Comparison of ENCODE assay signal across 8 mouse cellular contexts in the genomic region with DNA sequence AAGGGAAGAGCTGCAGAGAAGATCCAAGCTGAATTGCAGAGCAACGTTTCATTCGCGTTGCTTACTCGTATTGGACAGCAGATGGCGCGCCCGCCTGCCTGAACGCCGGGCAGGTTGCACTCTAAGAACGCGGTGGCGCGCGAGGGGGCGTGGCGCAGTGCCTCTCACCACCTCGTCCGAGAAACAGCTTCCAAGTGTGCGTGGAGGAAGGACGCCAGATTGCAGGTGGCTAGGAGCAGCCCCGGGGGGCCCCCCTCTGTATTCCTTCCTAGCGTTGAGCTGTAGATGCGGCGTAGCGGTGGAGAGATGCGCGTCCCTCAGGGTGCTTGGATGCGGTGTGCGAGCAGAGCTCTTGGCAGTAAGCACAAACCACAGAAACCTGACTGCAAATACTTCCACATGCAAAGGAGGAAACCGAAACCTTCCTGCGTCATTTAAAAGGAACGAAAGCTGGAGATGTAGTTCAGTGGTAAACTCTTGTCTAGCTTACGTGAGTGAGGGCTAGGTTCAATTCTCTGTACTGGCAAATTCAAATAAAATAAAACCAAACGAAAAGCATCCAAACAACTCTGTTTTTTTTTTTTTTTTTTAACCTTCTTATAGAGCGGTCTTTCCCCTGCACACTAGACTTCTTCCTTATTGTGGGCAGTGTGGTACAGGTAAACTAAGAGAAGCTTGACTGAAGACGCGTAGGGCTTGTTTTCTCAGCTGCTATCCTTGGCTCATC. TPM values are rescaled to one million over a fixed set of nuclear protein-coding genes. Genes with fewer than 3 reads are reported as not detected.
A peak's percentile ranks its signal among the peaks of the same experiment; 100 is the strongest.
DNase-seq lines count a peak whose midpoint lies in the region; ATAC-seq and TF ChIP-seq lines count a peak whose summit lies in the region.

No protein-coding gene starts in this region.

- no peaks in the 10 kb centered on the region for H3K9me3 ChIP-seq in forebrain, embryonic 13.5 days (replicated peaks)
- H3K9me3 ChIP-seq in liver, embryonic 16.5 days (replicated peaks; ENCODE audit: control insufficient read depth, low read length), result no peaks in the 10 kb centered on the region
- no peaks in the 10 kb centered on the region for H3K9me3 ChIP-seq in neural tube, embryonic 13.5 days

- DNase-seq in ES-CJ7 (ENCODE audit: low read depth, low spot score), result peak; percentile 89
- peak; percentile 81 to 85 for DNase-seq in heart, postnatal 10 days
- peak; percentile 47 for DNase-seq in large intestine, adult 2 months (ENCODE audit: low read depth, low spot score)

- no peak overlapping the region for H3K27ac ChIP-seq in forebrain, embryonic 13.5 days
- H3K27ac ChIP-seq in liver, embryonic 16.5 days (ENCODE audit: low read length), result no peak overlapping the region
- H3K27ac ChIP-seq in neural tube, embryonic 13.5 days (replicated peaks), result no peak overlapping the region
- H3K27ac ChIP-seq in testis, adult 2 months (ENCODE audit: control insufficient read depth, insufficient read depth, low read depth, low read length), result no peak overlapping the region

- H3K4me2 ChIP-seq in forebrain, embryonic 13.5 days, result peak overlapping the region; percentile 79
- peak overlapping the region; percentile 59 for H3K4me2 ChIP-seq in liver, embryonic 16.5 days (ENCODE audit: low read depth, low read length)
- H3K4me2 ChIP-seq in neural tube, embryonic 13.5 days, result peak overlapping the region; percentile 74

- no peak for TF ChIP-seq POLR2A in testis, adult 2 months (IDR thresholded peaks at IDR 0.05; ENCODE audit: control insufficient read depth, low read depth, low read length)

- 4% methylated on average over 37 of the region's 37 CpGs for WGBS in forebrain, embryonic 13.5 days
- WGBS in large intestine, adult 2 months, result 2% methylated on average over 37 of the region's 37 CpGs
- 5% methylated on average over 37 of the region's 37 CpGs for WGBS in liver, embryonic 16.5 days (ENCODE audit: insufficient replicate concordance)
- WGBS in neural tube, embryonic 13.5 days, result 6% methylated on average over 37 of the region's 37 CpGs

- H3K4me1 ChIP-seq in forebrain, embryonic 13.5 days, result 0 out of 2 replicates have a peak, but pooled peaks cover 3% of the 10 kb centered on the region
- H3K4me1 ChIP-seq in liver, embryonic 16.5 days (ENCODE audit: control insufficient read depth, low read depth, low read length), result no peaks in the 10 kb centered on the region
- peaks cover 6% of the 10 kb centered on the region for H3K4me1 ChIP-seq in neural tube, embryonic 13.5 days (replicated peaks)
- H3K4me1 ChIP-seq in testis, adult 2 months (ENCODE audit: control insufficient read depth, insufficient read depth, low read length), result peaks cover 2% of the 10 kb centered on the region

- peak; percentile 82; the same call in 1 of the 2 replicates for TF ChIP-seq CTCF in testis, adult 2 months (IDR thresholded peaks at IDR 0.05; ENCODE audit: control insufficient read depth, insufficient read depth, insufficient replicate concordance, low read depth, low read length)

- intact Hi-C loops in heart, postnatal 10 days (cut with DNase I), result loop anchor here (1.0 to 5.0 kb wide), 3 partner anchors 445 to 687 kb away; no protein-coding TSS in a partner anchor

- no peaks in the 10 kb centered on the region for H3K36me3 ChIP-seq in forebrain, embryonic 13.5 days (ENCODE audit: poor library complexity, severe bottlenecking)
- no peaks in the 10 kb centered on the region for H3K36me3 ChIP-seq in liver, embryonic 16.5 days (ENCODE audit: control insufficient read depth, insufficient read depth)
- H3K36me3 ChIP-seq in neural tube, embryonic 13.5 days, result no peaks in the 10 kb centered on the region
- H3K36me3 ChIP-seq in testis, adult 2 months (ENCODE audit: control insufficient read depth, insufficient read depth, low read length), result no peaks in the 10 kb centered on the region

- H3K9ac ChIP-seq in forebrain, embryonic 13.5 days, result peak overlapping the region; percentile 61
- H3K9ac ChIP-seq in liver, embryonic 16.5 days (ENCODE audit: low read depth, low read length), result no peak overlapping the region
- peak overlapping the region; percentile 68 for H3K9ac ChIP-seq in neural tube, embryonic 13.5 days

- peak overlapping the region; percentile 49 for H3K4me3 ChIP-seq in forebrain, embryonic 13.5 days
- H3K4me3 ChIP-seq in liver, embryonic 16.5 days (ENCODE audit: low read depth, low read length), result peak overlapping the region; percentile 47
- peak overlapping the region; percentile 50 for H3K4me3 ChIP-seq in neural tube, embryonic 13.5 days
- H3K4me3 ChIP-seq in testis, adult 2 months (ENCODE audit: control insufficient read depth, low read depth, low read length), result peak overlapping the region; percentile 57

- H3K27me3 ChIP-seq in forebrain, embryonic 13.5 days, result peaks cover 37% of the 10 kb centered on the region
- H3K27me3 ChIP-seq in liver, embryonic 16.5 days (ENCODE audit: control insufficient read depth, insufficient read depth, low read depth, low read length), result peaks cover 3% of the 10 kb centered on the region; the same call in 1 of the 2 replicates
- H3K27me3 ChIP-seq in neural tube, embryonic 13.5 days, result peaks cover 7% of the 10 kb centered on the region; the same call in 1 of the 2 replicates
- no peaks in the 10 kb centered on the region for H3K27me3 ChIP-seq in testis, adult 2 months (ENCODE audit: control insufficient read depth, insufficient read depth, low read length)

- peak; percentile 88 for ATAC-seq in cerebellum, adult (ENCODE audit: insufficient number of reproducible peaks, low FRiP score, low TSS enrichment)
- peak; percentile 93 for ATAC-seq in forebrain, embryonic 13.5 days
- ATAC-seq in liver, embryonic 16.5 days (ENCODE audit: low read depth), result peak; percentile 53; the same call in 1 of the 2 replicates
- peak; percentile 96 for ATAC-seq in neural tube, embryonic 13.5 days (ENCODE audit: low read depth)

RNA-seq across cellular contexts. Expression of gene Ttc1, which starts 19.3 kb away (rescaled TPM):
- polyA plus RNA-seq in forebrain, embryonic 13.5 days (2015; fragmentation: Nextera tagmentation; extraction: Ambion mirVana), result 80.6 and 89.7 TPM in 2 replicates
- total RNA-seq in heart, postnatal 10 days (2021), result 10 to 100 TPM; 47.4 to 50.0 TPM
- polyA plus RNA-seq in large intestine, adult 2 months (2012; rRNA removed), result 11.7 and 11.8 TPM in 2 replicates
- 29.2 and 30.2 TPM in 2 replicates for polyA plus RNA-seq in liver, embryonic 16.5 days (2015; fragmentation: Nextera tagmentation; extraction: Ambion mirVana)
- 92.4 and 98.5 TPM in 2 replicates for polyA plus RNA-seq in neural tube, embryonic 13.5 days (2015; fragmentation: Nextera tagmentation; extraction: Ambion mirVana)
- 38.6 and 44.9 TPM in 2 replicates for polyA plus RNA-seq in testis, adult 2 months (2012; rRNA removed)
